Mouse (Mus musculus) intestine, postnatal 0 days (tissue): Measurements from ENCODE around the gene Olfr519. TPM values are rescaled to one million over a fixed set of nuclear protein-coding genes. Genes with fewer than 3 reads are reported as not detected.

Source experiments
- ATAC-seq: fragments of 200-750 bp; cut with Nextera tagmentation; 2 replicates; pipeline ENCODE4 v1.8.0; 2017; ENCODE audit warnings: mild to moderate bottlenecking, moderate TSS enrichment, moderate library complexity
- H3K27ac ChIP-seq: fragments of 300-500 bp; sonication (generic); 2 replicates; pipeline ENCODE4 v1.5.1; 2014; ENCODE audit warnings: mild to moderate bottlenecking, low read depth, low read length, moderate library complexity
- H3K27me3 ChIP-seq: fragments of 300-500 bp; sonication (generic); replicated peaks from 2 replicates; pipeline ENCODE4 v1.6.1; 2014; ENCODE audit warnings: low read length, mixed read lengths; ENCODE audit not compliant: control insufficient read depth, insufficient read depth
- H3K36me3 ChIP-seq: fragments of 300-500 bp; sonication (generic); 2 replicates; pipeline ENCODE4 v1.6.1; 2014; ENCODE audit warnings: mild to moderate bottlenecking, moderate library complexity; ENCODE audit not compliant: control insufficient read depth, insufficient read depth
- H3K4me1 ChIP-seq: fragments of 300-500 bp; sonication (generic); replicated peaks from 2 replicates; pipeline ENCODE4 v1.6.1; 2014; ENCODE audit warnings: antibody characterized with exemption, low read length, mixed read lengths; ENCODE audit not compliant: control insufficient read depth, insufficient read depth
- H3K4me2 ChIP-seq: fragments of 300-500 bp; sonication (generic); replicated peaks from 2 replicates; pipeline ENCODE4 v1.6.1; 2014; ENCODE audit warnings: low read depth, mild to moderate bottlenecking, moderate library complexity
- H3K4me3 ChIP-seq: fragments of 300-500 bp; sonication (generic); 2 replicates; pipeline ENCODE4 v1.5.1; 2014; ENCODE audit warnings: low read depth, low read length
- H3K9ac ChIP-seq: fragments of 300-500 bp; sonication (generic); 2 replicates; pipeline ENCODE4 v1.6.1; 2014; ENCODE audit warnings: mild to moderate bottlenecking, low read depth, low read length
- H3K9me3 ChIP-seq: fragments of 300-500 bp; sonication (generic); 2 replicates; pipeline ENCODE4 v1.6.1; 2016; ENCODE audit warnings: mixed run types; ENCODE audit not compliant: control insufficient read depth
- CTCF ChIP-seq: sonication (generic); IDR thresholded peaks from 2 replicates; pipeline ENCODE4 v1.5.1; 2016; ENCODE audit warnings: low read depth, mild to moderate bottlenecking, control low read depth, antibody characterized with exemption, moderate library complexity
- WGBS: fragments of 180-500 bp; shearing (Covaris S2); extraction: QIAGEN DNeasy Blood & Tissue Kit; methylation state at CpG from one replicate; pipeline ENCODE4 v1.1.7; 2014; 5-methylcytosine and 5-hydroxymethylcytosine counted together
- polyA plus RNA-seq: library from polyadenylated mRNA; unstranded; fragments of >200 nt; fragmentation: Nextera tagmentation; extraction: Ambion mirVana; gene quantifications from 2 replicates; pipeline ENCODE4 v1.2.1, GENCODE M21; 2015

Olfr519 gene
- polyA plus RNA-seq, 1 experiment from 2014 or later: not detected

GRCm38 (mm10) chr7:108884906-108885305, 9.3 kb downstream of the Olfr519 start, which contains the start of gene Olfr518:
Gene Olfr518, minus strand, starts transcription at chr7:108885006.
- no peaks in the 10 kb centered on the region for H3K27me3 ChIP-seq
- no peak for TF ChIP-seq CTCF
- H3K4me2 ChIP-seq: no peak within 1 kb of the TSS
- no peak within 1 kb of the TSS for H3K27ac ChIP-seq
- no peaks in the 10 kb centered on the region for H3K36me3 ChIP-seq
- 77% methylated on average over 4 of the region's 4 CpGs for WGBS
- H3K4me1 ChIP-seq: no peaks in the 10 kb centered on the region
- H3K9ac ChIP-seq: no peak within 1 kb of the TSS
- no peak within 1 kb of the TSS for H3K4me3 ChIP-seq
- H3K9me3 ChIP-seq: no peaks in the 10 kb centered on the region
- ATAC-seq: no peak

- Histone ChIP-seq H3K9ac (no peak within 1 kb of the TSS), H3K27ac (no peak within 1 kb of the TSS), H3K4me3 (no peak within 1 kb of the TSS), H3K9me3 (no peaks in the 10 kb centered on the region), H3K27me3 (no peaks in the 10 kb centered on the region), H3K4me1 (no peaks in the 10 kb centered on the region), H3K36me3 (no peaks in the 10 kb centered on the region), H3K4me2 (no peak within 1 kb of the TSS)
- no peak for TF ChIP-seq CTCF
- ATAC-seq: no peak
- WGBS: 64% methylated on average over 2 of the region's 2 CpGs
These were observed 21.9 kb downstream of the Olfr519 start, which contains the start of gene Olfr517 for GRCm38 (mm10) chr7:108872279-108872678. Gene Olfr517, minus strand, starts transcription at chr7:108872379.

- Histone ChIP-seq H3K9me3 (no peaks in the 10 kb centered on the region), H3K4me2 (no peak within 1 kb of the TSS), H3K27ac (no peak within 1 kb of the TSS), H3K27me3 (no peaks in the 10 kb centered on the region), H3K4me3 (no peak within 1 kb of the TSS), H3K36me3 (no peaks in the 10 kb centered on the region), H3K4me1 (no peaks in the 10 kb centered on the region), H3K9ac (no peak within 1 kb of the TSS)
- no peak for TF ChIP-seq CTCF
- WGBS: 87% methylated on average over 2 of the region's 2 CpGs
- ATAC-seq: no peak
These were observed 43.8 kb downstream of the Olfr519 start, which contains the start of gene Olfr516 for GRCm38 (mm10) chr7:108850429-108850828. Gene Olfr516, minus strand, starts transcription at chr7:108850529.

Other genes starting within 250 kb of the Olfr519 start
- not detected in 2 replicates for gene Olfr509, start 242.5 kb downstream of the Olfr519 start, polyA plus RNA-seq
- not detected in 2 replicates for gene Olfr510, start 228.0 kb downstream of the Olfr519 start, polyA plus RNA-seq
- not detected in 2 replicates for gene Olfr512, start 181.1 kb downstream of the Olfr519 start, polyA plus RNA-seq
- not detected in 2 replicates for gene Olfr513, start 143.4 kb downstream of the Olfr519 start, polyA plus RNA-seq
- gene Olfr514, start 68.4 kb downstream of the Olfr519 start, polyA plus RNA-seq: not detected in 2 replicates
- gene Olfr516, start 43.9 kb downstream of the Olfr519 start, polyA plus RNA-seq: not detected in 2 replicates
- not detected in 2 replicates for gene Olfr517, start 22.0 kb downstream of the Olfr519 start, polyA plus RNA-seq
- gene Olfr518, start 9.4 kb downstream of the Olfr519 start, polyA plus RNA-seq: not detected in 2 replicates
- 0.04 and 0.07 TPM in 2 replicates for gene Nlrp10, start 35.8 kb upstream of the Olfr519 start, polyA plus RNA-seq
- 57.5 and 64.5 TPM in 2 replicates for gene Eif3f, start 40.0 kb upstream of the Olfr519 start, polyA plus RNA-seq
- gene Tub, start 55.9 kb upstream of the Olfr519 start, polyA plus RNA-seq: 1.1 and 1.4 TPM in 2 replicates
- gene Ric3, start 188.9 kb upstream of the Olfr519 start, polyA plus RNA-seq: 1.0 and 1.2 TPM in 2 replicates